Mouse (Mus musculus): Measurements from ENCODE around the gene Efcab6. TPM values are rescaled to one million over a fixed set of nuclear protein-coding genes. Genes with fewer than 3 reads are reported as not detected.
A peak's percentile ranks its signal among the peaks of the same experiment; 100 is the strongest.

Gene Efcab6
- polyA plus RNA-seq, 1 experiment, result not detected

- 89% methylated on average over 2 of the region's 2 CpGs for WGBS
These were observed 187.3 kb downstream of the Efcab6 start for GRCm38 (mm10) chr15:83877898-83878297.

GRCm38 (mm10) chr15:83877155-83877866 lies 187.9 kb downstream of the Efcab6 start:
- no peak for DNase-seq (ENCODE audit: low read depth in 1 of 2, low spot score in 2 of 2)
- TF ChIP-seq CTCF (IDR thresholded peaks at IDR 0.05; ENCODE audit: extremely low read depth, insufficient read depth, insufficient read length, insufficient replicate concordance) (no peak), POLR2A (IDR thresholded peaks at IDR 0.05; ENCODE audit: low read depth, low read length) (no peak)
- WGBS, result 59% methylated on average over 11 of the region's 11 CpGs

More at GRCm38 (mm10) chr15:83877898-83878297, 187.3 kb downstream of the Efcab6 start:
- no peaks in the 10 kb centered on the region for H3K4me1 ChIP-seq (ENCODE audit: control insufficient read depth, insufficient read depth, insufficient read length)
- H3K27me3 ChIP-seq (ENCODE audit: control insufficient read depth, insufficient read depth, low read length), result no peaks in the 10 kb centered on the region
- no peaks in the 10 kb centered on the region for H3K36me3 ChIP-seq (ENCODE audit: control insufficient read depth, insufficient read depth, low read length)
- DNase-seq (ENCODE audit: low read depth in 1 of 2, low spot score in 2 of 2), result no peak
- no peak overlapping the region for H3K4me3 ChIP-seq (ENCODE audit: extremely low read depth, insufficient read depth, insufficient read length)
- TF ChIP-seq POLR2A (IDR thresholded peaks at IDR 0.05; ENCODE audit: low read depth, low read length) (no peak), CTCF (IDR thresholded peaks at IDR 0.05; ENCODE audit: extremely low read depth, insufficient read depth, insufficient read length, insufficient replicate concordance) (no peak)
- H3K27ac ChIP-seq (ENCODE audit: insufficient read depth, low read length), result no peak overlapping the region

GRCm38 (mm10) chr15:83870936-83871335 lies 194.2 kb downstream of the Efcab6 start:
- Histone ChIP-seq H3K27ac (ENCODE audit: insufficient read depth, low read length) (no peak overlapping the region), H3K4me1 (ENCODE audit: control insufficient read depth, insufficient read depth, insufficient read length) (no peaks in the 10 kb centered on the region), H3K36me3 (ENCODE audit: control insufficient read depth, insufficient read depth, low read length) (no peaks in the 10 kb centered on the region), H3K27me3 (ENCODE audit: control insufficient read depth, insufficient read depth, low read length) (no peaks in the 10 kb centered on the region), H3K4me3 (ENCODE audit: extremely low read depth, insufficient read depth, insufficient read length) (no peak overlapping the region)
- no peak for TF ChIP-seq CTCF (IDR thresholded peaks at IDR 0.05; ENCODE audit: extremely low read depth, insufficient read depth, insufficient read length, insufficient replicate concordance)
- no peak for TF ChIP-seq POLR2A (IDR thresholded peaks at IDR 0.05; ENCODE audit: low read depth, low read length)
- DNase-seq (ENCODE audit: low read depth in 1 of 2, low spot score in 2 of 2), result no peak
- 14% methylated on average over 17 of the region's 17 CpGs for WGBS

More at GRCm38 (mm10) chr15:83877155-83877866, 187.9 kb downstream of the Efcab6 start:
- Histone ChIP-seq H3K27me3 (ENCODE audit: control insufficient read depth, insufficient read depth, low read length) (no peaks in the 10 kb centered on the region), H3K4me3 (ENCODE audit: extremely low read depth, insufficient read depth, insufficient read length) (no peak overlapping the region), H3K4me1 (ENCODE audit: control insufficient read depth, insufficient read depth, insufficient read length) (no peaks in the 10 kb centered on the region), H3K27ac (ENCODE audit: insufficient read depth, low read length) (no peak overlapping the region), H3K36me3 (ENCODE audit: control insufficient read depth, insufficient read depth, low read length) (no peaks in the 10 kb centered on the region)

DNA sequence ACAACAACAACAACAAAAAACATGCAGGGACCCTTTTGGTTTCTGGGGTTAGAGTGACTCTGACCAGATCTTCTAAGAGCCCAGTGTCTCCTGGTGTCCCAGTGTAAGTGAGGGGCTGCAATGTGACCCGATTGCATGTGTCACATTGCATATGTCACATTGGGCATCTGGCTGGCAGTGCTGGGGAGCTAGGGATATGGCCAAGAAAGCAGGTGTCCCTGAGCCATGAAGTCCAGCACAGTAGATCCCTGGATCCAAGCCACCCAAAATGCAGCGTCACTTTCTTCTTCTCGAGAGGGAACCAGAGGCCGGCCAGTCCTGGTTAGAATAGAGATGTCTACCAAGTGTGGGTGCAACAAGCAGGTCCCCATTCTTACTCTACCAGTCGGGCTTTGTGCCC lies 199.6 kb downstream of the Efcab6 start:
- DNase-seq (ENCODE audit: low read depth in 1 of 2, low spot score in 2 of 2), result no peak
- H3K27ac ChIP-seq (ENCODE audit: insufficient read depth, low read length), result no peak overlapping the region
- H3K4me1 ChIP-seq (ENCODE audit: control insufficient read depth, insufficient read depth, insufficient read length), result no peaks in the 10 kb centered on the region
- H3K27me3 ChIP-seq (ENCODE audit: control insufficient read depth, insufficient read depth, low read length), result no peaks in the 10 kb centered on the region
- H3K4me3 ChIP-seq (ENCODE audit: extremely low read depth, insufficient read depth, insufficient read length), result no peak overlapping the region
- 82% methylated on average over 5 of the region's 5 CpGs for WGBS
- no peak for TF ChIP-seq POLR2A (IDR thresholded peaks at IDR 0.05; ENCODE audit: low read depth, low read length)
- no peak for TF ChIP-seq CTCF (IDR thresholded peaks at IDR 0.05; ENCODE audit: extremely low read depth, insufficient read depth, insufficient read length, insufficient replicate concordance)
- H3K36me3 ChIP-seq (ENCODE audit: control insufficient read depth, insufficient read depth, low read length), result no peaks in the 10 kb centered on the region

DNA sequence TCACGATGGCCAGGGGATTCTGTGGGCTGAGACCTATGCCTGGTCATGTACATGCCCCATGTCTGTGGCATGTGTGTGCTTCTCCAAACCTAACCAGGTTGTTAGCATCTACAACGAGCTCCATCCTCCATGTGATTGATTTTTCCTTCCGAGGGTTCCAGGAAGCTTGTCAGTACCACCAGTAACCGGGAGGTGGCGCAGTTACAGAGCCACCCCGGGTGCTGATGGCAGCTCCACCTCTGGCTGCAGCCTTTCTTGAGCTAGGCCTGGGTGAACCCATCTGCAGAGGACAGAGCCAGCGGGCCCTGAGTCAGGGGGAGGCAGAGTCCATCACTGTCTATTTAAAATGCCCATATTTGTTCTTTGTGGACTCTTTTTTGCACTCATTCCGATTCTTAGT lies 208.1 kb downstream of the Efcab6 start:
- no peaks in the 10 kb centered on the region for H3K36me3 ChIP-seq (ENCODE audit: control insufficient read depth, insufficient read depth, low read length)
- 16% methylated on average over 8 of the region's 8 CpGs for WGBS
- TF ChIP-seq POLR2A (IDR thresholded peaks at IDR 0.05; ENCODE audit: low read depth, low read length) (no peak), CTCF (IDR thresholded peaks at IDR 0.05; ENCODE audit: extremely low read depth, insufficient read depth, insufficient read length, insufficient replicate concordance) (0 out of 2 replicates have a peak, but pooled peaks have one; percentile 47)

GRCm38 (mm10) chr15:83853400-83853811 lies 211.8 kb downstream of the Efcab6 start:
- no peak overlapping the region for H3K4me3 ChIP-seq (ENCODE audit: extremely low read depth, insufficient read depth, insufficient read length)
- no peaks in the 10 kb centered on the region for H3K36me3 ChIP-seq (ENCODE audit: control insufficient read depth, insufficient read depth, low read length)
- no peak overlapping the region for H3K27ac ChIP-seq (ENCODE audit: insufficient read depth, low read length)
- H3K27me3 ChIP-seq (ENCODE audit: control insufficient read depth, insufficient read depth, low read length), result no peaks in the 10 kb centered on the region
- 67% methylated on average over 5 of the region's 5 CpGs for WGBS
- H3K4me1 ChIP-seq (ENCODE audit: control insufficient read depth, insufficient read depth, insufficient read length), result no peaks in the 10 kb centered on the region
- DNase-seq (ENCODE audit: low read depth in 1 of 2, low spot score in 2 of 2), result no peak
- no peak for TF ChIP-seq CTCF (IDR thresholded peaks at IDR 0.05; ENCODE audit: extremely low read depth, insufficient read depth, insufficient read length, insufficient replicate concordance)
- no peak for TF ChIP-seq POLR2A (IDR thresholded peaks at IDR 0.05; ENCODE audit: low read depth, low read length)

More for the DNA sequence above, 208.1 kb downstream of the Efcab6 start:
- Histone ChIP-seq H3K4me1 (ENCODE audit: control insufficient read depth, insufficient read depth, insufficient read length) (no peaks in the 10 kb centered on the region), H3K4me3 (ENCODE audit: extremely low read depth, insufficient read depth, insufficient read length) (no peak overlapping the region), H3K27me3 (ENCODE audit: control insufficient read depth, insufficient read depth, low read length) (no peaks in the 10 kb centered on the region), H3K27ac (ENCODE audit: insufficient read depth, low read length) (no peak overlapping the region)
- peak in 1 of 2 experiments; percentile 13 for DNase-seq (ENCODE audit: low read depth in 1 of 2, low spot score in 2 of 2)

DNA sequence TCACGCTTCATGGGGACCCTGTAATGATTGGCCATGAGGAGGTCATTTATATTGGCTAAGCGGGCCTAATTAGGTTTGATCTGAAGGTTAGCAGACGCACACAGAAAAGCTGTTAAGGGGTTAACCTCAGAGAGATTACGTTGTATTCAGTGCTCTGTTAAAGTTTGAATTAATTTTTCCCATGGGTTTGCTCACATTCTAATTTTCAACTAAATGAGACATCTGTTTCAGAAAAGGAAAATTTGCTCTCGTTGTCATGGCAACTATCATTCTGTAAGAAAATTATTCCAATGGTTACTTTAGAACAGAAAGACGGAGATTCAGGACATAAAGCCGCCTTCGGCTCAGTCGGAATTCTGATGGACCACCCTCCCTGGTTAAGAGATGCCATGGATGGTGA lies 217.0 kb downstream of the Efcab6 start:
- TF ChIP-seq CTCF (IDR thresholded peaks at IDR 0.05; ENCODE audit: extremely low read depth, insufficient read depth, insufficient read length, insufficient replicate concordance) (no peak), POLR2A (IDR thresholded peaks at IDR 0.05; ENCODE audit: low read depth, low read length) (no peak)
- H3K4me1 ChIP-seq (ENCODE audit: control insufficient read depth, insufficient read depth, insufficient read length), result no peaks in the 10 kb centered on the region
- WGBS, result 85% methylated on average over 9 of the region's 9 CpGs
- no peaks in the 10 kb centered on the region for H3K27me3 ChIP-seq (ENCODE audit: control insufficient read depth, insufficient read depth, low read length)
- no peak overlapping the region for H3K4me3 ChIP-seq (ENCODE audit: extremely low read depth, insufficient read depth, insufficient read length)
- no peak for DNase-seq (ENCODE audit: low read depth in 1 of 2, low spot score in 2 of 2)
- H3K36me3 ChIP-seq (ENCODE audit: control insufficient read depth, insufficient read depth, low read length), result no peaks in the 10 kb centered on the region
- no peak overlapping the region for H3K27ac ChIP-seq (ENCODE audit: insufficient read depth, low read length)
